Mouse (Mus musculus): ENCODE measurements at regions not wholly inside any gene's neighbourhood (a gene's known extent, or its start where the extent isn't known, plus 50 kb on each side); places are given as distances from the start of the nearest gene placed in this dataset.

DNA sequence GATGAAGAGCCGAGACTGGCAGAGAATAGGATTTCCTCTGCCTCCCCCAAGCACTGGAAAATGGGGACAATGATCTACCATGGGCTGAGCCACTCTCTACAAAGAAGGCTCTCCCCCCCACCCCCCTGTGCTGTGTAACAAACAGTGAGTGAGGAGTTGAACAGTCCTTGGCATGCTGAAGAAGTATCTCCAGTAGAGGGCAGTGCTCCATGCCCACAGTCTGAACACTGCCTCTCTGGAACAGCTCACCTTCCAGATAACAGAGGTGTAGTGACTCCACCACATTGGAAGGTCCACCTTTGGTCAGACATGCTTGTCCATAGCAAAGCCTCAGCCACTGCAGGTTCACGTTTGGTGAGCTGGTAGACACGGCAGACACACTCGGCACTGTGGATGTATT is 85.2 kb upstream of the Bach2 start:
- peak; percentile 68 for DNase-seq

DNA sequence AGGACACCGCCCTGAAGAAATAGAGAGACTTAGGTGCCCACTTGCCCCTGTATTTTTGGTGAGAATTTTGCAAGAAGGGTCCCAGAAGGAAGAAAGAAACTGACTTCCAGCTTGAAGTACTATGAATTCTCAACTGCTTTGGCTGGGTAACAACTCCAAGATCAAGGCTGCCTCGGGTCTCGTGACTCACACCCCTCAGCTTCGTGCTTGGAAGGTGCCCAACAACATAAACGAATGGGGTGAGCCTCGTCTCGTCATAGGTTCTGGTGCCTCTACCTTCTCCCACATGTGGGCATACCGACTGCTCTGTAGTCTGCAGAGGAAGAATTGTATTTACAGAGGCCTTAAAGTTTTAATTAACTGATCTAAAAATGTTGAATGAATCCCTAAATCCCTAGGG is 81.6 kb upstream of the Bach2 start:
- no peak for DNase-seq

DNA sequence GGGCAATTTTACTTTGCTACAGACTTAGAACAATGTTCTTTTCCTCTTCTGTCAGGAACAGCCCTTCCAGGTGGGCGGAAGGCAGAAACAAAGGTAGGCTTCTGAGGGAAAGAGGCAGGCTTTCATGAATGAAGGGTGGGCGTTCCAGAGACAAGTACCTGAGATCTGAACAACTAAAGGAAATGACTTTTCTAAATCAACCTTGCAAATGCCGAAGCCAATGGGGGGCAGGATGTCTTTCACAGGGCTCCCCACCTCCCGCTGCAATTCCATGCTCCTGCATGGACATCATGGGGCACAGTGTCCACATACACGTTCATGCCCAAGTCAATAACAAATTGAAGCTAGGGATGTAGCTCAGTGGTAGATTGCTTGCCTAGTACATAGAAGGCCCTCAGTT is 80.2 kb upstream of the Bach2 start:
- DNase-seq = no peak

DNA sequence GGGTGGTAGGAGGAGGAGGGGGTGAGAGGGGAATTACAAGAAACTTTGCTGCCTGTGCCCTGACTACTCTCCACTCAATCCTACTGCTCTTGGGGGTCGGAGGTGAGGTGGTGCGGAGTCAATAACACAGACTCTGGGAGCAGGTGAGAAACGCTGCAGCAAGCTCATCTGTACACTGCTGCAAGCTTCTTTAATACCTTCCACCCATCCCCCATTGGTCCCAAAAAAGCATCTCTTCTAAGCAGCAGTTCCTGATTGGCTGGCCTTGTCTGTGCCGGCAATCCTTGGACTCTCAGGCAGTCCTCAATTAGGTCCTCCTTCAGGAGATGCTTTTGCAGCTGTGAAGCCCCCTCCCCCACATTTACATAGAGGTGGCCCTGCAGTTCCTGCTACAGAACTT is 79.7 kb upstream of the Bach2 start:
- no peak for DNase-seq

DNA sequence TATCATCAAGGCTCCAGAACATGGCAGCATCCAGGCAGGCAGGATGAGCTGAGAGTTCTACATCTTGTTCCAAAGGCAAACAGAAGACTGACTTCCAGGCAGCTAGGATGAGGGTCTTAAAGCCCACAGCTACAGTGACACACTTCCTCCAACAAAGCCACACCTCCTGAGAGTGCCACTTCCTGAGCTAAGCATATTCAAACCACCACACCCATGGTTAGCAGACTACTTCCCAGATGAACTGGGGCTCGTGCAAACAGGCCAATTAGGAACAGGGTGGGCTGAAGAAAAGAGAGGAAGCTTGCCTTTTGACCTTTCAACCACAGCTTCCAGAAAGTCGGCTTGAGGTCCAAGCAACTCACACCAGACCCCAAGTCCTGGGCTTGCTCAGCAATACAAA is 77.8 kb upstream of the Bach2 start:
- peak; percentile 58 for DNase-seq

DNA sequence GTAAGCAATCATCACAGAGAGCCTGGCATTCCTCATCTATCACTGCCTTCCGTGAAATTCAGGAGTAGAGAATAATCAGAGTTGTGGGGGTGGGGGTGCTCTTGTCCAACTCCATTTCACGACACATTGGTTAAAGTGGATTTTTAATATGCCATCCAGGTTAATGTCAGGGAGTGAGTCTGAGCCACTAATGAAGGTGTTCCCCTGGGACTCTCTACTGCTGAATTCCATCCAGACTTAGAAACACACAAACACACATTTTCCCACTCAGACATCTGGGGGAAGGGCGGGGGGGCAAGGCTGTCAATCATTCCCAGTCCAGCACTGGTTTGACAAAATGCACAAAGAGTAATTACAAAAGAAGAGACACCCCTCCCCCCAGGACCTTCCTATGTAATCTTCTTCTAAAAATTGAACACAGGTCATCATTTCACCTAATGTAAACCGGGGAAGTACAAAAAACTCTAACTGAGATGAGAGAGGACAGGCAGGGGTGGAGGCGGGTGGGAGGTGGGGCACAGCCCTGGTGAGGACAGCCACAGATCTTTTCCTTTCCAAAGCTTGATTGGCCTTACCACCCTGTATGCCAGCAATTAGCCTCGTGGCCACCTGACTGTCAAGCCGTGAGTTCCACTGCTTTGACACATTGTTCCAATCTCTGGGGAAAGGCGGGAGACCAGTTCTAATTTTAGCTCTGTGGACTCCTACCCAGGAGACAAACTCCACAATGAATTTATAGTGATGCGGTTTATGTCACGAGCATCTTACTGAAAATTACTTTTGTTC is 76.5 kb upstream of the Bach2 start:
- no peak for DNase-seq

DNA sequence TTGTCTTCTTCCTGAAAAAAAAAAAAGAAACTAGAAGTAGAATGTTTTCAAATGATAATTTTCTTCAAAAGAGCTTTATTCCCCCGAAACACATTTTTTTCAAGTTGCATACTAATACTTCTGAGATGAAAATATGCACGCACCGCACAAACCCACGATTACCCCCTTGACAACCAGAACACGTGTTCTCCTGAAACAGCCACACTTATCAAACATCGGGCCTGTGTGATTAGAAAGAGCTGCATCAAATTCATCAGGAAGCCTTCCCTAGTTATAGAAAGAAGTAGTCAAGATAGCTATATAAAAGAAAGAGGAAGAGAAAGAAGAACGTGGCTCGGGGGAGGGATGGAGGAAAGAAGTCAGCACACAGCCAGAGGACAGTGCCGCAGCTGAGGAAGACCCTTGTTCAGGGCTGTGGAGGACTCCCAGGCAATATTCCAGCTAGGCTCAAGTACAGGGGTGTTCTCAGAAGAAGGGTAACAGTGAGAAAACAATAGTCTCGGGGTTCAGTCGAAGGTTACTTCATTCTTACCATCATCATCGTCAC is 75.8 kb upstream of the Bach2 start:
- DNase-seq = no peak

DNA sequence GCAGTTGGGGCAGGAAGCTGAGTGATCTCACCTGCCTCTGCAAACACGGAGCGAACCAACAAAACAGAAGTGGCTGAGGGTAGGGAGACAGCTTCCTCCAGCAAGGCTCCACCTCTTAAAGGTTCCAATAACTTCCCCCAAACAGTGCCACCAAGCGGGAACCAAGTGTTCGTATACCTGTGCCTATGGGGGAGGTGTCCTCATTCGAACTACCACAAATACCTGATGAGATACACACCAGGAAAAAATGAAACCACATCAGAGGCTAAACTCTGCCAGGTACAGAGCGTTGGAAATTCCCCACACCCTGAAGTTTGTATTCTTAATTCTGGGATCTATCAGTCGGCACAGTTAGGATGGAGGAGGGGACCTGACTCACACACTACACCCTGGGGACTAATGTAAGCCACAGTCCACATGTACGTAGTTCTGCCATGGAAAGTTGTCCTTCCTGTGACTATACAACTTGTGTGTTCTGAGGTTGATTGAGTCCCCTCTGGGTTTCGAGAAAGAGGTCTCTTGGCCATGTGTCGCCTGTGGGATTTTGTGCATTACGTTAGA is 74.4 kb upstream of the Bach2 start:
- DNase-seq = peak; percentile 59

DNA sequence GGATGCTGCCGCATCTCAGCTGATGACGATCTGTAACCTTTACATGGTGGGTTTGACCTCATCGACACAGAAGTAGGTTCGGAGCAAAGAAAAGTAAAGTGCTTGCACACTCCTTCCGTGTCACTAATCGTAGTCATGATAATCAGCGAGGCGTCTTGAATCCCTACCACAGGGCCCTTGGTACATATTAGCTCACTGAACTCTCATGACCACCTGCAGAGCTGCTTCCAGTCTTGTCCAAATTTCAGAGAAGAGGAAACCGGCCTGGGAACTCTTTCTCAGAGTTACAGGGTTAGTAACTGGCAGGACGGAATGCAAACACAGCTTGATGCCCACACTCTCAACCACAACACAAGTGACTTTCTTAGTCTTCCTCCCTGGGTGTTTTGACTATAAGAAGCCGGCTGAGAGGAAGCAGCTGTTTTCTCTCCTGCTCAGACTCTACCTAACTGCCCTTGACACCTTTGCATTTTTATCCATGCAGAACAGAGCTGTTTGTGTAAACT is 73.8 kb upstream of the Bach2 start:
- peak; percentile 57 for DNase-seq

DNA sequence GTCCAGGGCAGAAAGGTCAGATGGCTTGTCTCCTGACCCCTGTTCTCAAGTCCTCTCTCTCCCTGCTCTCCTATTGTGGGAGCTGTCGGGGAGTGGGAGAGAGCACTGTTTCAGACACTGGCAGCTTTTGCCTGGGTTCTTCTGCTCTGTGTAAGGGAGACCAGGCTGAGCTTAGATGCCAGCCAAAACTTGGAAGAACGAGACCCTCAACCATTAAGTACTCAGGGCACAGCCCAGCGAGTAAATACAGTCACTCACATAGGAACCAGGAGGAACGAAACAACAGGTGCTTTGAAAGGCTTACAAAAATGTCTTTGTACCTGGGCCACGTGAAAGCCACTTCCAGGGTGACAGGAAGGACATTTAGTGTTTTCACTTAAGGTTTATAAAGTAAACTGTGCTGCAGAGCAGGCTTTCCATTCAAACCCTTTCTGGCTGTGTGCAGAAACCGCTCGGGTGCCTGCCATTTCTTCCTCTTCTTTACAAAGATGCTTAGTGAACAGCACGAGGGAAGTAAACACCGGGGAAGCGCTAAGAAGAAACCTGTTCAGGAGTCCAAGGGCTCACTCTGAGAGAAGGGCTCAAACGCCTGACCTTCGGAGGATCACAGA is 72.6 kb upstream of the Bach2 start:
- peak; percentile 47 for DNase-seq

DNA sequence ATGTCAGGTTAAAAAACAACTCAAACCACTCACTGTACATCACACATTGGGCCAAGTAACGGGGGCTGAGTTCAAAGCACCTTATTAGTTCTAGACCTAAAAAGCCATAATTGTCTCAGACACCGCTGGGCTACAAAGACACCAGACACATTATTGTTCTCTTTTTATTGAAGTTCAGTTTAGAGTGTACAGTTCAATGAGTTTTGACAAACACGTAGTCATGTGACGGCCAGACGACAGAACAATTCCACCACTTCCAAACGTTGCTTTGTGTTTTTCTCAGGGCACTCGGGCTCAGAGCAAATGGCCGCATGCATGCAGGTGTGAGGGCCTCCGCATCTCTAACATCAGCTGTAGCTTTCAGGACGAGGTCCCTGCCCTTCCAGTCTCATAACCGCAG is 71.5 kb upstream of the Bach2 start:
- no peak for DNase-seq

DNA sequence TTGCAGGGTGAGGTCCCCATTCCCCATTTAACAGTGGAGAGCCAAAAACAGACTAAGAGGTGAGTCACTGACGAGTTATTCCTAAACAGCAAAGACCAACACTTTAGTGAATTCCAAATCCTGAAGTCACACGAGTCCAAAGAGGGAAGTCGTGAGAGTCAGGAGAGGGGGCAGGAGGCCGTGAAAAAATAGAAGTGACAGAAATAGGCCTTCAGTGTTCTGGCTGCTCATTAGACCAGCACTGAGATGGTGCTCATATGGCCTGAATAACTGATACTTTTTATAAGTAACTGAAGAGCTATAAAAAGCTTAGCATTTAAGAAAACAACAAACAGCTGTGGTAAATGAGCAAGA is 68.5 kb upstream of the Bach2 start:
- DNase-seq = no peak

DNA sequence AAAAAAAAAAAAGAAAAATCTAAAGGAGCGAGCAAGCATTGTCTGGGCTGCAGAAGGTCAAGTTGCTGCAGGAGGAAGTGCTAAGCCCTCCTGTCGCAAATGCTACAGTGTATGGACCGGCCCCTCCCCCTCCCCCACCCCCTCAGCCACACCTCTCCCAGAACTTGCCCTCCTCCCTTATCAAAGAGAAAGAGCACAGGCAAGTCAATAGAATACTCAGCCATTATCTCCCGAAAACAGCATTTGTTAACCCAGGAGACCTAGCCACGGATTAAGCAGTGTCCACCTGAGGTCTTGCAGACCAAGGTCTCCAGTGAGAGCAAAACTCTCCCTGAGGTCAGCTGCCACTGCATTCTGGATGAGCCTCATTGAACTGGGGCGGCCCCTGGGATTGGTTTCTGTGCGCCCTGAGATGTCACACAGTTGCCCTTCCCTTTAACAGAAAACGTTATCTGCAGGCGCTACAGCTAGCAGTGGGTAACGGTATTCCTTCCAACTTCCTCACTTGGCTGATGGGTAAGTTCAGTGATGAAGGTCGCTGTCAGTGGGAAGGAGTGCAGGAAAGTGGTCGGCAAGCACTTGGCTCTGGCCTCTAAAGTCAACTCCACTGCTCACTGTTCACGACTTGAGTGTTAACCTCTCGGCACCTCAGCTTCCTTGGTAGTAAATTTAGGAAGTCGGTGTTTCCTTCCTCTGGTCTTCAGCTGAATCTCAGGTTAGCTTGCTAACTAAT is 68.0 kb upstream of the Bach2 start:
- DNase-seq = no peak

DNA sequence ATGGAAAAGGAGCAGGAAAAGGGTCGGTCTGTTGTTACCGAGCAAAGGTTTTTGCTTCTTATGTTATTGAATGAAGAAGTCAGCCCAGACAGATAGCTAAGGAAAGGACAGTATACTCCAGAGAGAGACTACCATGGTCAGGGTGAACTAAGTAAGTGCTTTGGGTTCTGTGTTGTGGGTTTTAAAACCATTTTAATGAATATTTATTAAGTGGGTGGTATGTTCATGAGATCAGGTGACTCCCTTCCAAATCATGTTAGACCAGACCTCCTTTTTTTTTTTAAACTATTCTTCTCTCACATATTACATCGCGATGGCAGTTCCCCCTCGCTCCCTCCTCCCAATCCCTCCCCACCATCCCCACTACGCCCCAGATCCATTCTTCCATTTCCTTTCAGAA is 67.3 kb upstream of the Bach2 start:
- DNase-seq = no peak

DNA sequence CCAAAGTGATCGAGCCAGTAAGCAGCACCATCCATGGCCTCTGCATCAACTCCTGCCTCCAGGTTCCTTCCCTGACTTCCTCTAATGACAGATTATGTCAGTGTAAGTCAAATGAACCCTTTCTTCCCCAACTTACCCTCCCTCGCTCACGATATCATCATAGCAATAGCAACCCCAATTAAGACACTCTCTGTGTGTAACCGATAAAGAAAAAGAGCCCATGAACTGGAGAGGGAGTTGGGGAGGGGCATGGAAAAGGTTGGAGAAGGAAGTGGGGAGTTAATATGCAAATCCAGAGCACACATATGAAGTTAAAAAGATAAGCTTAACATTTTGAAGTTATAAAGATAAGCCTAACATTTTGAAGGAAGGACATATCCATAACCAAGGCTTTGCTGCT is 65.6 kb upstream of the Bach2 start:
- DNase-seq = no peak

DNA sequence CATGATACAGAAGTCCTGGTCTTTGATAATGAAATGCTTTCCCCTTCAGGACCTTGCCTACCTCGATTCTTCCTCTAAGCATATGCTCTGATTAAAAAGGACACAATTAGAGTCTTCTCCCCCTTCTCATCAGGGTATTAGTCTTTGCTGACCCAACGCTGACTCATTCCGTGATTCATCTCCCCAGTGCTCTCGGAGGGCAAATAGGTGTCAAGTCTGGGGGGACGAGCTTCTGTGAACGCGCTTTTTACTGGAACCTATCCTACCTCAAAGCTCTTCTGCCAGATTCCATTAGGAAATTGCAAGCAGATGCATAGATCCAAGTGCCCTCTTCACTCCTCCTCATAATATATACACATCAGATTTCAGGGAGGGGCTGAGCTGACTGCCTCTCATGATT is 63.8 kb upstream of the Bach2 start:
- DNase-seq = no peak

DNA sequence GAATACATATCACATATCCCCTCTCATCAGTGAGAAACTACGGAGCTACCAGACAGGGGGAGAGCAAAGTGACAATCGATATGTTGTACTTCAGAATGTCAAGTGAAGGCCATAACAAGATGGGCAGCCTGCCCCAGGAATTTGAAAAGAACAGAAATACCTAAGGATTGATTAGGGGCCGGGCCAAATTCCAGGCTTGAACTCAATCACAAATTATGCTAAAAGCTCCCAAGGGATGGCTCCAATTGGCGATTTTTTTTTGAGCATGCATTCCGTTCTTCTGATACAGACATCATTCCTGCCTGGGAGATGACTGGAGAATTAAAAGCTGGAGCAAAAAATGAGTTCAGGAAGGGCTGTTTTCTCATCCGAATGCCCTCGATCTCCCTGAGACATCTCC is 63.4 kb upstream of the Bach2 start:
- no peak for DNase-seq

DNA sequence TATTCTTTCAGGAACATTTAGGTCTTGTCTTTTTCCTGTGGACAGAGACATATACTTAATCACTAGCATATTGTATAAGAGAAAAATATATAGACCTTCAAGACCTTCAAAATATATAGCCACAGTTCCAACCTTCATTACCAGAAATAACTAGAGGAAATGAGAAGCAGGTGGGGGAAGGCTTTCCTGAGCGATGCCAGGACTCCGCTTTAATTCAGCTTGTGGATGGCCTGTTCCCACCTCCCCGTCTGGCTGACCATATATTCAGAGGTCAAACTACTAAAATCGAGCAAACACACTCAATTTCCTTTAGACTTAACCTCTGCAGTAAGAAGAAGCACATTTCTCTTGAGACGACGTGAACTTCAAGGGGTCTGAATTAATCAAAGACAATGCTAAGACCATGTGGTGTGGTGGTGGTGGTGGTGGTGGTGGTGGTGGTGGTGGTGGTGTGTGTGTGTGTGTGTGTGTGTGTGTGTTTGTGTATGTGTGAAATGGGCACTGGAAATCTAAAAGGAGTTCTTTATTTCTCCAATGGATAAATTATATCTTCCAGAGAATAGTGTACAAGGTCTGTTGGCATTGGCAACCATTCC is 62.7 kb upstream of the Bach2 start:
- DNase-seq = no peak

DNA sequence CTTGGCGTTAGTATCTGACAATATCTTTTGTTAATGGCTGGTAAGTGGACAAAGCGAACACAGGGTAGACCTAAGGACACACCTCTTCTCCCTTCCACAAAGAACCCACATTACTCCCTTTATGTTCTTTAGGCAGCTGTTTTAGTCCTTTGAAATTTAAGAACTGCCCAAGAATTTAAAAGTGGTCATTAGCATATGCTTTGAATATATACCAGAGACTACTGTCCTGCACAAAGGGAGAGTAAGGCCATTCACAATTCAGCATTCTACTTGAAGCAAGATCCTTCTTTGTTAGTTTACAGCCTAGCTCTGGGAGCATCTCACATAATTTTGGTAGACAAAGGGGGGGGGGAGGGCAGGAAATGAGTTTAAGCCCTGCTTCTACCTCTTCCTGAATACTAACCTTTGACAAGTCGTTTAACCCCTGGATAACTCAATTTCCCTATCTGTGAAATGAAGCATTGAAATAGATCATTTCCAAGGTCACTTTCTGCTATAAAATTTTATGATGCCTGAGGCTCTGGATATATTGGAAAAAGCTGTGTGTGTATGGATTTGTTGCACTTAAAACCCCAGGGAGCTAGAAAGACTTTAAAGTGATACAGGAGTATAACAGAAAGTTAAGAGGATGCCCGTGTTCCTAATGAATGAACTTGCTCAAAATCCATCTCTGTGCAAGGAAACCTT is 62.0 kb upstream of the Bach2 start:
- no peak for DNase-seq

DNA sequence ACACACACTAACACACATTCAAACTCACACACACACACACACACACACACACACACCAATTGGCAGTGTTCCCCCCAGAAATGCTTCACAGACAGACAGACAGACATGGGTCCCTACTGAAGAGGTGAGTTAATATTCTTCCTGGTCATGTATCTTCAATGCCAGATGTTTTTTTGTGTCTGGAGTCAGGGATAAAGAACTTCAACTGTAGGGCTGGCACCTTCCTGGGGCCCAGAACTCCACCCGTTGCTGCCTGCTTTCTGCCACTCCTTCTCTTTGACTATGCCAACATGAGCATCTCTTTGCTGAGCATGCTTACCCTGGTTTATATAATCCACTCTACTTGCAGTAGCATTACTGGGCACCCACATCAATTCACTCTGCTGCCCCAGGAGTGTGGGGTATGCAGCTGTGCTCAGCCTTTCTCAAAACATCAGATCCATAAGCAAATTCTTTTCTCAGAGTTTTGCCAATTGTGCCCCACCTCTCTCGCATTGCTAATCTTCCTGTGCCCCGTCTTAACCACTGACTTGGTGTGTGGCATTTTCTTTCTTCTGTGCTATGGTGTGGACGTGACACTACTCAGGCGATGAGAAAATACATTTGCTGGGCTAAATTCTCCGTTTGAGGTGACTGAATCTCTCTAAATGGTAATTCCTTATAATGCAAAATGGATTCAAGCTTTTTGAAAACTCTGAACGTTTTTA is 60.5 kb upstream of the Bach2 start:
- no peak for DNase-seq

DNA sequence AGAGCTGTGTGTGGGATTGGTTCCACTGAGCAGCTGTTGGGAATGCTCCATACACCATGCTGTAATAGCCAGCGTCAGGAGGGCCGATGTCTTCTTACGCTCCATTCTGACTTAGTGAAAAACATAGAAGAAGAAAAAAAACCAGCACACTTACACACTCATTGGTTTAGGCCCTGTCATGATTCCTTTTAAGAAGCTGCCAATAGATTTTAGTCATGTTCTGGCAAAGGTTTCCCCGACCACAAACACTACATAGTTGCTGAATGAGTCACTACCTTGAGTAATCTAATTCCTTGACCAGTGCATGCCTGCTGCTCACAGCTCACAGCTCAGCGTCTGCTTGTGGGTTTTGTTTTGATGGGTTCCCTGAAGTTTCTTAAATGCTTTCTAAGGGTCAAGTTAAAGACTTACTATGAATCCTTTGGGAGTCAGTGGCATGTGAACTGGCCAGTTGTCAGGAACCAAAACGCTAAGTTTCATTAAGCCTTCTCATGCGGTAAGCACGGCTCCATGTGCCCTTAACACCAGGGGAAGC is 58.8 kb upstream of the Bach2 start:
- no peak for DNase-seq

DNA sequence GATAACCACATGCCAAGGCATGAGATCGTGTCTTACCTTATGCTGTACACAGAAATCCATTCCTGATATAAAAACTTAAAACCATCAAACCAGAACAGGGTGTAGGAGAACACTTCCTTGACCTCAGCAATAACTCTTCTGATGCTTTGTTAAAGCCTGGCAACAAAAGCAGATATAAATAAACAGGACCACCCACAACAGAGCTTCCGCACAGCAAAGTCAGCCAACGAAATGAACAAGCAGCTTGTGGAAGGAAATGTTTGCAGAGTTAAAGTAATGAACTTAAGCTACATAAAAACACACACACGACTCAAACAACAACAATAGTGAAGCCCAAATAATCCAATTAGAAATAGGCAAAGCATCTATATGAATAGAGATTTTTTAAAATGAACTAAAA is 54.8 kb upstream of the Bach2 start:
- no peak for DNase-seq
